Mouse (Mus musculus): ENCODE measurements around the gene Dppa3.
A peak's percentile ranks its signal among the peaks of the same experiment; 100 is the strongest.
"Not testable (repeated sequence)": the region's sequence is repeated elsewhere in the genome, so short reads cannot be mapped to it uniquely, and the experiment has no call there.

The Dppa3 gene

GRCm38 (mm10) chr6:122614047-122614446 lies 12.2 kb upstream of the Dppa3 start:
- peak in 1 of 2 experiments; percentile 21 for DNase-seq

DNA sequence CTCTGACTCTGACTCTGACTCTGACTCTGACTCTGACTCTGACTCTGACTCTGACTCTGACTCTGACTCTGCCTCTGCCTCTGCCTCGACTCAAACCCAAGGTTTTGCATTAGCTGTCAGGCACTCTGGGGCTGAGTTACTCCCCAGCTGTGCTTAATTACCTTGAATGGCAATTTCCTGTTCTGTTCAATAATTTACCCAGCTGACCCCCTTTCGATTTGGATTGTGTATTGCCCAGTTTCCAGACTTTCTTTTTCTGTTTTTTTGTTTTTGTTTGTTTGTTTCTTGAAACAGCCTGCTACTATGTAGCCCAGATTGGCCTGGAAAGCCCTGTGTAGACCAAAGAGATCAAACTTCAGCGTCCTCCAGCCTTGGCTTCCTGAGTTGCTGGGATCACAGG lies 10.2 kb upstream of the Dppa3 start:
- no peak for DNase-seq

- DNase-seq: no peak
Observed at GRCm38 (mm10) chr6:122621066-122621465, 5.1 kb upstream of the Dppa3 start.

GRCm38 (mm10) chr6:122624480-122624879 lies 1.7 kb upstream of the Dppa3 start:
- no peak for DNase-seq

- no peak for DNase-seq
Observed at GRCm38 (mm10) chr6:122625156-122625555, 1.1 kb upstream of the Dppa3 start.

DNA sequence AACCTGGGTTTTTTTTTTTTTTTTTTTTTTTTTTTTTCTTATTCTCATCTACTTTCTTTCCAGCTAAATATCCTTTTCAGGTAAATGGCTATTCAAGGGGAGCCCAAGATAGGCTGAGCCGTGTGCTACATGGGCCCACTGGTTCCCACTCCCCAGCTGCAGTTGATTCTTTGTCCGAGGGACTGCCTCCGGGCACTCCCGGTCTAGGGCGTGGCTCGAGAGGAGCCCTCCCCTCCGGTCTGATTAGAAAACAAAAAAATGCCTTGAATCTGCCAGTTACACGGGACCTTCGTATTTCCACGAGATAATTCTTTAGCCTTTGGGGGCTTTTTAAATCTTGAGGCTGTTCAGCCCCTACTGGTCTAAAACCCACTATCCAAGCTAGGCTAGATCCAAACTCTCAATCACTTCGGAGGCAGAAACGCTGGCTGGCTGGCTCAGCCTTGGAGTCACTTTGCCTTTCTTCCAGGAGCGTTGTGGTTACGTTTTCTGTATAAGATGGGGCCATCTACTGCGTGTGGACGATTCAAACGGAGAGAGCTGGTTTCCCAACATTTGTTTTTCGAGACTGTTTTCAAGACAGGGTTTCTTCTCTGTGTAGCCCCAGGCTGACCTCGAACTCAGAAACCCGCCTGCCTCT lies 1.4 kb downstream of the Dppa3 start:
- DNase-seq: no peak

- DNase-seq: peak in 1 of 2 experiments; percentile 35
Observed at GRCm38 (mm10) chr6:122633411-122633810, 7.2 kb downstream of the Dppa3 start.

DNA sequence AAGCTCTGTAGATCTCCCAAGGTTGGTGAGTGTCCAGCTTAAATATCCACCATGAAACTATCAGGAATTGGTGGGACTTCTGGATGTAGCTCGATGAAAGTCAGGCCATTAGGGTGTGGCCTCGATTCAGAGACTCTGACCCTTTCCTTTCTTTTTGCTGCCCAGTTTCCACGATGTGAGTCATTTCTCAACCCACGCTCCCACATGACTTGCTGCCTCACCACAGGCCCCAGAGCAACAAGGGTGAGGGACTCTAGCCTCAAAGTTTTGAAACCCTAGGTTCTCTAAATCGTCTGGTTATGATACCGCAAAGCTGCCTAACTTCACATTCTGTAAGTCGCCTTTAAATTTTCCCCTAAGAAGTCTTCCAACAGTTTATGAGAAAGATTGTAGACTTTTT lies 9.1 kb downstream of the Dppa3 start:
- peak; percentile 42 to 55 for DNase-seq

DNA sequence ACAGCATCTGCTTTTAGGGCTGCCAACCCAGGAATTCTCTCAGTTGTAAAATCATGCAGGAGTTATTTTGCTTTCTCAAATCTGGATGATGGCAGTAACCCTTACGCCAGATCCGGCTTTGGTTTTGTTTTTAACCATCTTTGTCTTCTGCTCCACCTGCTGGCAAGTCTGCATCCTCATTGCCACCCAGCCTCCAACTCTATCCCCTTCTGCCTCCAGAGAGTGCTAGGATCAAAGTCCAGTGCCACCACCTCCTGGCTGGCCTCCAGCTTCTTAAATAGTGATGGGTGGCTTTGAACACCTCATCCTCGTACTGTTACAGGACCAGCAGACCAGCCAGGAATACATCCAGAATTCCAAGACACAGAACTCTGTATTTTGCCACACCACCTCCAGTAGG lies 10.5 kb downstream of the Dppa3 start:
- no peak for DNase-seq

GRCm38 (mm10) chr6:122637566-122637965 lies 11.4 kb downstream of the Dppa3 start:
- DNase-seq: not testable (repeated sequence)

DNA sequence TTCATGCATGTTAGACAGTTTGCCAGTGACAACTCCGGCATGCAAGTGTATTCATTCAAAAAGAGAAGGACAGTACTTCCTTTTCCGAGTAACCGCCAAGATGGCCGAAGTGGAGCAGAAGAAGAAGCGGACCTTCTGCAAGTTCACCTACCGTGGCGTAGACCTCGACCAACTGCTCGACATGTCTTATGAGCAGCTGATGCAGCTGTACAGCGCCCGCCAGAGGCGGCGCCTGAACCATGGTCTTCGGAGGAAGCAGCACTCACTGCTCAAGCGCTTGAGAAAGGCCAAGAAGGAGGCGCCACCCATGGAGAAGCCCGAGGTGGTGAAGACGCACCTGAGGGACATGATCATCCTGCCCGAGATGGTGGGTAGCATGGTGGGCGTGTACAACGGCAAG lies 18.0 kb downstream of the Dppa3 start:
- DNase-seq: not testable (repeated sequence)

- no peak for DNase-seq
Observed at GRCm38 (mm10) chr6:122649903-122650302, 23.7 kb downstream of the Dppa3 start.

DNA sequence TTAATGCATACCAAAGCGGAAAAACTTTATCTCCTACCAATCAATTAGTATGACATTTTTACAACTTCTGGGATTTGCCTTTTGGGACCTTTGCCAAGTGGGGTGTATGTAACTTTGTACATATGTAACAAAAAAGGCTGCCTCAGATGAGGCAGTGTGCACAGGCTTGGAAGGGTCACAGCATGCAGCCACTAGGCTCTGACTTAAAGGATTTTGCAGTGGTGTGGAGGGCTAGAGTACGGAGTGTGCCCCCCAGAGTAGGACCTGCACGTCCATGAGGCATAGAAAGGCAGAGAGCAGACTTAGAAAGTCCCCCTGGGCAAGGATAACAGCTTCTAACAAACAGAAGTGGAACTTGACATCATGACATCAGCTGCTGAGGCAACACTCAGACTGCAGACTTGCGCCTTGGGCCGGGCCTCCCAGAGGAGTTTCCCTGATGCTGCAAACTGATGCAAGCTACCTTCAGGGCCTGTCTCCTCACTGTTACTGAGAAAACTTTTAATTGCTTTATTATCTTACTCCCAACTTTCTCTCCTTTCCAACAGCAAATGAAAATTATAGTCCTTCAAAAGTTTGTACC lies 24.3 kb downstream of the Dppa3 start:
- peak; percentile 31 to 32 for DNase-seq

DNA sequence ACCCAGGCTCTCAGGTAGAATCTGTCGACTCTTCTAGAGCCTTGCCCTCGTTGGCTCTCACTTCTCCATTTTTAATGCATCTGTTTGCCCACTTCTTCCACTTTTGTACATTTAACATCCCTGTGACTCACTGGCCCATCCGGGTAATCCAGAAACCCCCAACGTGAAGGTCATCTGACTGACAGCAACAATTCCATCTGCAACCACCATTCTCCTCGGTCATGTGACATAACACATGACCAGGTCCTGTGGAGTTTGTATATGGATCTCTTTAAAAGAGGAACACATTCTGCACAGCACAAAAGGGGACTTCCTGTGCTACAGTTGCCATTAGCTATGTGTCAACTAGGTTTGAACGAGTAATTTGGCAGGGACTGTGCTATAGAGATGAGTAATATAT lies 28.1 kb downstream of the Dppa3 start:
- peak; percentile 35 to 40 for DNase-seq

- DNase-seq: no peak
Observed at GRCm38 (mm10) chr6:122657630-122658029, 31.4 kb downstream of the Dppa3 start.

- peak in 1 of 2 experiments; percentile 22 for DNase-seq
Observed at GRCm38 (mm10) chr6:122659567-122659966, 33.4 kb downstream of the Dppa3 start.

GRCm38 (mm10) chr6:122660601-122661379 lies 34.6 kb downstream of the Dppa3 start:
- peak in 1 of 2 experiments; percentile 48 for DNase-seq

DNA sequence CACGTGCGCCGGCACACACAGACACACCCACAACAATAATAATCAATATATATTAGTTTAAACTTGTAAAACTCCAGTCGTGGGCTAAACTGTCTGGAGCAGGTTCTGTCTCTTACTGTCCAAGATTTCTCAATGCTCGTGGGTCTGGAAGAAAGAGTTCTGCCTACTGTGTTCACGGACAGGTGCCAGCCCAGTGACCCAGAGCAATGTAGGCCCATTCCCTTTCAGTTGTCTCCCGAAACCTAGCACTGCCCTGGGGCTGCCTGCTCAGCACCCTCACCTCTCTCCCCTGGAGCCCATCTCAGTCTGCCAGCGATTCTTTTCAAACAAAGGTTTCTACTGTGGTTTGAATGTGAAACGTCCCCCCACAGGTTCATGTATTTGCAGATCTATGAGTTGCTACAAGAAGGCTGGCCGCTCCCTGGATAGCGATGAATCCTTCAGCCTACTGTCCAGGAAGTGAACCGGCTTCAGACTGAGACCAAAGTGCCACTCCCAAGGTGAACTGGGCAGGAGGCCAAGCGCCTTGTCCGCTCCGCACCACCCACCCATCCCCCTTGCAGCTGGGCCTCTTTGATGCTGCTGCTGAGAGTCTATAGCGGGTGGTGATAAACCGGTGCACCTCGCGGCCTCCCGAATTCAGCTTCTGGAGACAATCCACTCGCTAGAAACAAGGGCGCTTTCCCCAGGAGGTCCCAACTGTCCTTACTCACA lies 36.5 kb downstream of the Dppa3 start:
- DNase-seq: peak; percentile 39 to 57

- DNase-seq: no peak
Observed at GRCm38 (mm10) chr6:122663596-122664206, 37.5 kb downstream of the Dppa3 start.

GRCm38 (mm10) chr6:122665866-122666265 lies 39.7 kb downstream of the Dppa3 start:
- peak in 1 of 2 experiments; percentile 28 for DNase-seq

DNA sequence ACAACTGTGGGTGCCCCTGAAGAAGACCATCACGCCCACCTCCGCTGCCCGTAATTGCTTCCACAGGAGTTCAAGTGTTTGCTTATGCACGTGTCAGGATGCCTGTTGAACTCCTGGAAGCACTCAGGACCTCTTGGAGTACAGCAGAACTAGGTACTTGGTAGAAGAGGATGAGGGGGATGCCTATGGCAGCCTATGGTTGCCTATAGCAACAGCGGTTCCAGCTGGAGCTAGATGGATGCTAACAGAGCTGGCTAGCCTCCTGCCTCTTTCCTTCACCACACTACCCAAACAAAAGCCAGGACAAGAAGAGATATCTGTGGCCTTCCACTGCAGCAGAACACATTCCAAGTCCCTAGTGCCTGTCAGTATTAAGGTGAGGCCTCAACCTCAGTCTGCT lies 41.5 kb downstream of the Dppa3 start:
- DNase-seq: no peak

DNA sequence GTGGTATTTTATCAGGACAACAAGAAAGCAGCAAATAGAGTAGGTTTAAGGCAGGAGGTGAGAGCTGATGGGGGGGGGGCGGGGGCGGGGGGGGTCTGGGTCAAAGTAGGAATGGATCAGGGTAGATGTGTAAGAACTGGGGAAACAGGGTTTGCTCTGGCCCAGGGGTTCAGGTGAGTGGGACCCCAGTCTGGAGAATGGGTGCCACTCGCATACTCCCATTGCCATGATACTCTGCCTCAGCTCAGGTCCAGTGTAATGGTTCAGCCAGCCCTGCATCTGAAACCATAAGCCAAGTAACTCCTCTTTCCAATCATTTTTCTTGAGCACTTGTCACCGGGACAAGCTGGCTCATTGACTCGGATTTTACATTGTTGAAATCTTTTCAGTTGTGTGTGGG lies 42.6 kb downstream of the Dppa3 start:
- DNase-seq: no peak
